Mouse (Mus musculus): ENCODE data around the gene Cnrip1. TPM values are rescaled to one million over a fixed set of nuclear protein-coding genes. Genes with fewer than 3 reads are reported as not detected.
A peak's percentile ranks its signal among the peaks of the same experiment; 100 is the strongest.

Gene Cnrip1
- total and polyA plus RNA-seq, 3 experiments, result 0.27 TPM; not detected in 2

DNA sequence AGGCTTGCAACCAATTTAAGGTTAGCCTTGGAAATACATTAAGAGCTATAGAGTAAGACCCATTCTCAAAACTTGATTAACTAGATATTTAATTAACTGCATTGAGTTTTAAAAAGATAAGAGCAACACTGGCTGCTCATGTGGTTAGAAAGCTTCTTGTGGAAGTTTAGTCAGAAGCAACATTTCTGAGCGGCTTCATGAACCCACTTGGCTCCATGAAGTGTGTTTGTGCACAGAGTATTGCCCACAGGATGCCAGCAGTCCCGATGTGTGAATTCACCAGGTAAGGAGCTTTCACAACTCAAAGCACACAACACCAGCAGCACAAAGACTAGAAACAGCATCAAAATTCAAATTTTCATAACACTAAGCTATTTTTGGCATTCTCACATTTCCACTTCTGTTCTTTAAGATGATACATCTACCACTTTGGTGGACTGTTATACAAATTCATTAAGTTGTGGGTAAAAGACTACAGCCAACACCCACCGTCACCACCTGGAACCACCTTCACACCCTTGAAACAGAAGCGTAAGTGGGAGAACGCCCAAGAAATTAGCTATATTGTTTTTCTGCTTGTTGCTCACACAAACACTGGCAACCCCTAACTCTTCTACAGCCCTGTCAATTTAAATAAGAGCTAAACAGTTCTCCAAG lies 43.7 kb upstream of the Cnrip1 start:
- DNase-seq (ENCODE audit: low spot score), result no peak
- no peak for ATAC-seq (ENCODE audit: extremely low read depth, insufficient number of reproducible peaks, low FRiP score, poor library complexity, severe bottlenecking)
- Histone ChIP-seq H3K27me3 (ENCODE audit: insufficient read depth, low read length) (no peaks in the 10 kb centered on the region), H3K4me3 (ENCODE audit: low read depth, low read length) (peak overlapping the region; percentile 69), H3K4me1 (ENCODE audit: insufficient read depth, low read depth, low read length) (peaks cover 53% of the 10 kb centered on the region), H3K9me3 (replicated peaks) (no peaks in the 10 kb centered on the region), H3K36me3 (replicated peaks) (peaks cover 2% of the 10 kb centered on the region)
- TF ChIP-seq GATA2 (IDR thresholded peaks at IDR 0.05; ENCODE audit: borderline replicate concordance, low read depth, low read length), result no peak
- no peak for TF ChIP-seq GATA1 (IDR thresholded peaks at IDR 0.05; ENCODE audit: borderline replicate concordance, low read length)
- TF ChIP-seq POLR2AphosphoS5 (IDR thresholded peaks at IDR 0.05; ENCODE audit: insufficient replicate concordance, low read depth, low read length), result no peak
- TF ChIP-seq CTCF (IDR thresholded peaks at IDR 0.05; ENCODE audit: low read depth, low read length), result no peak
- no peak for TF ChIP-seq TAL1 (conservative IDR thresholded peaks at IDR 0.05; ENCODE audit: low read depth, low read length)

DNA sequence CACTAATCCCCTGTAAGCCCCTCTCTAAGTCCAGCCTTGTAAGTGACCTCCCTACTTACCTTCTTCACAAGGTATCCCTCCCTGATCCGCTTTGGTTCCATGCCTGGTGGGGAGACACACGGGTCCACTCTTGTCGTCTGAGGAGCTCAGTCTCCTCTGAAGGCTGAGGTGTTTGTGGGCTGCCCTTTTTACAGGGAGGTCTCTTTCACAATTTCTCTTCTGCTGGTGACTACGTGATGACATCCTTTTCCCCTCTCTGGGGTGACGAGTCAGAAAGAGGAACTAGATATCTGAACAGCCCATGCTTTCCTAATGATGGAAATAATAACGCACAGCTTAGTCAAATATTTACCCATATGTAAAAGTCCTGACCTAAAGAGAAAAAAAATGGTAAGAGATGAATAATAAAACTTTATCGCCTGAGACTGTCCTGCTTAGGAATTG lies 42.9 kb upstream of the Cnrip1 start:
- Histone ChIP-seq H3K9me3 (replicated peaks) (no peaks in the 10 kb centered on the region), H3K27me3 (ENCODE audit: insufficient read depth, low read length) (no peaks in the 10 kb centered on the region), H3K36me3 (replicated peaks) (peaks cover 2% of the 10 kb centered on the region), H3K4me3 (ENCODE audit: low read depth, low read length) (peak overlapping the region; percentile 69), H3K4me1 (ENCODE audit: insufficient read depth, low read depth, low read length) (peaks cover 45% of the 10 kb centered on the region)
- ATAC-seq (ENCODE audit: extremely low read depth, insufficient number of reproducible peaks, low FRiP score, poor library complexity, severe bottlenecking) (peak; percentile 52), DNase-seq (ENCODE audit: low spot score) (peak; percentile 51)
- no peak for TF ChIP-seq CTCF (IDR thresholded peaks at IDR 0.05; ENCODE audit: low read depth, low read length)
- TF ChIP-seq POLR2AphosphoS5 (IDR thresholded peaks at IDR 0.05; ENCODE audit: insufficient replicate concordance, low read depth, low read length), result no peak
- no peak for TF ChIP-seq GATA2 (IDR thresholded peaks at IDR 0.05; ENCODE audit: borderline replicate concordance, low read depth, low read length)
- no peak for TF ChIP-seq GATA1 (IDR thresholded peaks at IDR 0.05; ENCODE audit: borderline replicate concordance, low read length)
- TF ChIP-seq TAL1 (conservative IDR thresholded peaks at IDR 0.05; ENCODE audit: low read depth, low read length), result no peak

DNA sequence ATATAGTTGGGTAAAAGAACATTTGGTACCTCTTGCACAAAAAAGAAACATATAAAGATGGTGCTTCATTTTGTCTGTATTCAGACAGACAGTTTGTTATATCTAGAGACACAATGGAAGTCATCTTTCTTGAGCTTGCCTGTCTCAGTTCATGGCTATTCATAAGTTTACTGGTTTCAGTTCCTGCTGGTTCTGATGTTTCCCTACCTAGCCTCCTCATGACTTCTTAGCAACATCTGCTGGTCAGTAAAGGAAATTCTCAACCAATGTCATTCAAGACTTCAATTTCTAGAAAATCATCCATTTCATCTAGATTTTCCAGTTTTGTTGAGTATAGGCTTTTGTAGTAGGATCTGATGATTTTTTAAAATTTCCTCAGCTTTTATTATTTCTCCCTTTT lies 38.4 kb upstream of the Cnrip1 start:
- 0 out of 2 replicates have a peak, but pooled peaks cover 4% of the 10 kb centered on the region for H3K27me3 ChIP-seq (ENCODE audit: insufficient read depth, low read length)
- TF ChIP-seq POLR2AphosphoS5 (IDR thresholded peaks at IDR 0.05; ENCODE audit: insufficient replicate concordance, low read depth, low read length) (no peak), GATA2 (IDR thresholded peaks at IDR 0.05; ENCODE audit: borderline replicate concordance, low read depth, low read length) (no peak), CTCF (IDR thresholded peaks at IDR 0.05; ENCODE audit: low read depth, low read length) (no peak), GATA1 (IDR thresholded peaks at IDR 0.05; ENCODE audit: borderline replicate concordance, low read length) (no peak), TAL1 (conservative IDR thresholded peaks at IDR 0.05; ENCODE audit: low read depth, low read length) (no peak)
- H3K4me1 ChIP-seq (ENCODE audit: insufficient read depth, low read depth, low read length), result peaks cover 9% of the 10 kb centered on the region
- no peaks in the 10 kb centered on the region for H3K9me3 ChIP-seq (replicated peaks)
- ATAC-seq (ENCODE audit: extremely low read depth, insufficient number of reproducible peaks, low FRiP score, poor library complexity, severe bottlenecking) (no peak), DNase-seq (ENCODE audit: low spot score) (no peak)
- H3K36me3 ChIP-seq (replicated peaks), result no peaks in the 10 kb centered on the region
- H3K4me3 ChIP-seq (ENCODE audit: low read depth, low read length), result no peak overlapping the region

DNA sequence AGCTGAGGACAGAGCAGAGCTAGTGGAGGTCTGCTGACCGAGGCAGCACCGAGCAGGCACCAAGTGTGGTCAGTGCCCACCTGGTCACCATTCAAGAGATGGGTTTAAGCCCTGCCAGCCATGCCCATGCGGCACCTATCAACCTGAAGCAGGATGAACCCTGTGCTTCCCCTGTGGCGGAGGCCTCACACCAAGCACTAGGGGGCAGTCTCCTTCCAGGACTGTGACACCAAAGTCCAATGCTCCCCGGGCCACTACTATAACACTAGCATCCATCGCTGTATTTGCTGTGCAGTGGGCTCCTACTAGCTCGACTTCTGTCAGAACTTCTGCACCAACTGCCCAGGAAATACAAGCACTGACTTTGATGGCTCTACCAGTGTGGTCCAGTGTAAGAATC lies 32.1 kb upstream of the Cnrip1 start:
- DNase-seq (ENCODE audit: low spot score) (no peak), ATAC-seq (ENCODE audit: extremely low read depth, insufficient number of reproducible peaks, low FRiP score, poor library complexity, severe bottlenecking) (no peak)
- Histone ChIP-seq H3K9me3 (replicated peaks) (no peaks in the 10 kb centered on the region; the same call in 1 of the 2 replicates), H3K36me3 (replicated peaks) (no peaks in the 10 kb centered on the region), H3K27me3 (ENCODE audit: insufficient read depth, low read length) (peaks cover 40% of the 10 kb centered on the region), H3K4me1 (ENCODE audit: insufficient read depth, low read depth, low read length) (0 out of 2 replicates have a peak, but pooled peaks cover 2% of the 10 kb centered on the region), H3K4me3 (ENCODE audit: low read depth, low read length) (no peak overlapping the region)
- TF ChIP-seq TAL1 (conservative IDR thresholded peaks at IDR 0.05; ENCODE audit: low read depth, low read length) (no peak), POLR2AphosphoS5 (IDR thresholded peaks at IDR 0.05; ENCODE audit: insufficient replicate concordance, low read depth, low read length) (no peak), GATA2 (IDR thresholded peaks at IDR 0.05; ENCODE audit: borderline replicate concordance, low read depth, low read length) (no peak), GATA1 (IDR thresholded peaks at IDR 0.05; ENCODE audit: borderline replicate concordance, low read length) (no peak), CTCF (IDR thresholded peaks at IDR 0.05; ENCODE audit: low read depth, low read length) (0 out of 2 replicates have a peak, but pooled peaks have one; percentile 7)

DNA sequence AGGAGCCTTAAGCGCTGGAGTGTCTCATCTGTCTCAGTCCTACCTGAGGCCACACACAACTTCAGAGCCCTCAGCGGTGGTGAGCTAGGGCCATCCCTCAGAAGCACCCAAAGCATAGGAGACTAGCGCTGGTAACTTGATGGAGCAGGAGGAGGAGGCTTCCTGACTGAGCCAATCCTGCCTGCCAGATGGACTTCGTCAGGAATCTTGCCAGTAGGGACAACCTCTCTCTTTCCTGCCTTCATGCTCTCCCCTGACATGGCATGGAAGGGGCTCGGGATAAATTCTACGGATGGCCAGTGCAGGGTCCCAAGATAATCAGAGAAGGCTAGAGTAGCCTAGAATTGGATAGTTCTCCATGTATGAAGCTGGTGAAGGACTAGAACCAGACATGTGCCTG lies 28.2 kb upstream of the Cnrip1 start:
- Histone ChIP-seq H3K4me1 (ENCODE audit: insufficient read depth, low read depth, low read length) (no peaks in the 10 kb centered on the region), H3K4me3 (ENCODE audit: low read depth, low read length) (no peak overlapping the region), H3K27me3 (ENCODE audit: insufficient read depth, low read length) (peaks cover 48% of the 10 kb centered on the region), H3K9me3 (replicated peaks) (no peaks in the 10 kb centered on the region; the same call in 1 of the 2 replicates), H3K36me3 (replicated peaks) (no peaks in the 10 kb centered on the region)
- no peak for ATAC-seq (ENCODE audit: extremely low read depth, insufficient number of reproducible peaks, low FRiP score, poor library complexity, severe bottlenecking)
- no peak for TF ChIP-seq TAL1 (conservative IDR thresholded peaks at IDR 0.05; ENCODE audit: low read depth, low read length)
- TF ChIP-seq POLR2AphosphoS5 (IDR thresholded peaks at IDR 0.05; ENCODE audit: insufficient replicate concordance, low read depth, low read length), result no peak
- no peak for TF ChIP-seq GATA2 (IDR thresholded peaks at IDR 0.05; ENCODE audit: borderline replicate concordance, low read depth, low read length)
- no peak for TF ChIP-seq GATA1 (IDR thresholded peaks at IDR 0.05; ENCODE audit: borderline replicate concordance, low read length)
- no peak for TF ChIP-seq CTCF (IDR thresholded peaks at IDR 0.05; ENCODE audit: low read depth, low read length)
- no peak for DNase-seq (ENCODE audit: low spot score)

DNA sequence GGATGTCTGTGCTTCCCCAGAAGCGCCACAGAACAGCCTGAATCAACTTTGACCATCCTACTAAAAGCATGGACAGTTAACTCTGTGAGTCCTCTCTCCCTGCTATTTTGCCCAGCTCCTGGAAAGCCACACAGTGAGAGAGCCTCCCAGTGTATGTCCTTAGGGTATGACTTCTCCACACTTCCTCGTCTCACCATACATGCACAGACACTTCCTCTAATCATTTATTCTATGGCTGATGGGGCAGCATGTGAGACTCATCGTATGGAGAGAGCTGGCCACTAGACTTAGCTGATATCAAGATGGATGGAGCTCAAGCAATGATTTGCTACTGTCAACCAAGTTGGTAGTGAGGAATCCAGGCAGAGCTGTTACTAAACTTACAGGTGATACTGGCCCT lies 27.4 kb upstream of the Cnrip1 start:
- H3K4me3 ChIP-seq (ENCODE audit: low read depth, low read length), result no peak overlapping the region
- TF ChIP-seq TAL1 (conservative IDR thresholded peaks at IDR 0.05; ENCODE audit: low read depth, low read length) (no peak), POLR2AphosphoS5 (IDR thresholded peaks at IDR 0.05; ENCODE audit: insufficient replicate concordance, low read depth, low read length) (no peak), GATA1 (IDR thresholded peaks at IDR 0.05; ENCODE audit: borderline replicate concordance, low read length) (no peak), CTCF (IDR thresholded peaks at IDR 0.05; ENCODE audit: low read depth, low read length) (no peak), GATA2 (IDR thresholded peaks at IDR 0.05; ENCODE audit: borderline replicate concordance, low read depth, low read length) (no peak)
- no peaks in the 10 kb centered on the region for H3K4me1 ChIP-seq (ENCODE audit: insufficient read depth, low read depth, low read length)
- ATAC-seq (ENCODE audit: extremely low read depth, insufficient number of reproducible peaks, low FRiP score, poor library complexity, severe bottlenecking), result no peak
- no peaks in the 10 kb centered on the region for H3K36me3 ChIP-seq (replicated peaks)
- no peaks in the 10 kb centered on the region for H3K9me3 ChIP-seq (replicated peaks)
- peaks cover 50% of the 10 kb centered on the region for H3K27me3 ChIP-seq (ENCODE audit: insufficient read depth, low read length)
- DNase-seq (ENCODE audit: low spot score), result no peak

Data from G1E (cell line).